Mouse (Mus musculus) heart, postnatal 0 days (tissue): ENCODE data around the gene Rmnd5a.

ENCODE experiments used
- CTCF ChIP-seq: IDR thresholded peaks from 2 replicates; pipeline ENCODE4 v1.5.1; 2016; ENCODE audit warnings: antibody characterized with exemption, control low read depth, low read depth
- EP300 ChIP-seq: IDR thresholded peaks from 2 replicates; pipeline ENCODE4 v1.6.1; 2016; ENCODE audit warnings: antibody characterized with exemption, low read depth

DNA sequence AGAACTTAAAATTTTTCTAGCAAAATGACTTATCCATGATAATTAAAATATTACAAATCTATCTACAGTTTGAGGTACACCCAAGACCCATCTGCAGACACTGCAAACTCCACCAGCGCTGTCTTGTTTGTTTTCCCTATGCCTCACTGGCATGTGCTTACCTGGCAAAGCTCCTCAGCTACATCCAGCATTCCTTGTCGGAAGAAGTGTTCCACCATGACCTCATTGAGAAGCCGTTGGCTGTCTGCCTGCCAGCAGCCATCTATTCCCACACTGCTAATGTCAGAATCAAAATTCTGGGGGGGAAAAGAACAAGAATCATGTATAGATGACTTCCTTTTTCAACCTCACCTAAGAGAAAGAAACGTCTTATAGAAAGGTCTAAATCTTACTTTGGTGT is 25.8 kb downstream of the Rmnd5a start:
- TF ChIP-seq CTCF (no peak), EP300 (no peak)
